Mouse (Mus musculus): Measurements from ENCODE around the gene Ugt1a8.
A peak's percentile ranks its signal among the peaks of the same experiment; 100 is the strongest.

Gene Ugt1a8

DNA sequence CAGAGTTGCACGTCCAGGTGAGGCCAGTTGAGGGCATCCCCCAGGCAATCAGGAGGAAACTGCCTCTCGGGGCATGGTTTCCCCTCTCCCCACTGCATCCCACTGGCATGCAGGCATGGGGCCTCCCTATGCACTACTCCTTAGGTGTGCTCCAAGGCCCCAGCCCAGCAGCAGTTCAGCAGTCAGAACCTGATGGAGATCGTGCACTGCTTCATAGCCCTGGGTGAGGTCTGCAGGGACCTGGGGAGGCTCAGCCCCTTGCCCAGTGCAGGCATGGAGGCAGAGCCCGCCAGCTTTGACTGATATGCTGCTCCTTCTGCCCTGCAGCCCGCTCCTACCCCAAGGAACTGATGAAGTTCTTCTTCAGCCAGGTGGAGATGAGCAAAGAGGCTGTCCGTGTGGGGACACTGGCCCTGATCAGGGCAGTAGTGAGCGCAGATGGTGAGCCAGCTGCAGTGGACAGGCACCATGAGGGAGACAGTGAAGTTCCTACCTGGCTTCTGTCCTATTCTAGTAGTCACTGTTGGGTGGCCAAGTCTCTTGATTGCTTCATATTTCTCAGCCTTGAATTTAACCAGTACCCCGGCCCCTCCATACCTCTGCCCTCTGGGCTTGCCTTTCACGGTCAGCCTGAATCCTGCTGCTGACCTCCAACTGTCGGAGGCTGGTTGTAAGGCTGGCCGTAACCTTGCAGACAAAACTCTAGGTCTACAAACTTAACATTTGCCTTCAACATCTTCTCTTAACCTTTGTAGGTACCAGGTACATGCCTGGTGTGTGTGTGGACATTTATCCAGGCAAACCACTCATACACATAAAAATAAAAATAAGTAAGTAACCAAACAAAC, 147.7 kb downstream of the Ugt1a8 start:
- DNase-seq (ENCODE audit: inconsistent ontology term): no peak

GRCm38 (mm10) chr1:88235894-88236415, 148.3 kb downstream of the Ugt1a8 start:
- DNase-seq (ENCODE audit: inconsistent ontology term): no peak

- no peak for DNase-seq (ENCODE audit: inconsistent ontology term)
Observed at GRCm38 (mm10) chr1:88237311-88237710, 149.7 kb downstream of the Ugt1a8 start.

- no peak for DNase-seq (ENCODE audit: inconsistent ontology term)
Observed at GRCm38 (mm10) chr1:88238771-88239170, 151.2 kb downstream of the Ugt1a8 start.

DNA sequence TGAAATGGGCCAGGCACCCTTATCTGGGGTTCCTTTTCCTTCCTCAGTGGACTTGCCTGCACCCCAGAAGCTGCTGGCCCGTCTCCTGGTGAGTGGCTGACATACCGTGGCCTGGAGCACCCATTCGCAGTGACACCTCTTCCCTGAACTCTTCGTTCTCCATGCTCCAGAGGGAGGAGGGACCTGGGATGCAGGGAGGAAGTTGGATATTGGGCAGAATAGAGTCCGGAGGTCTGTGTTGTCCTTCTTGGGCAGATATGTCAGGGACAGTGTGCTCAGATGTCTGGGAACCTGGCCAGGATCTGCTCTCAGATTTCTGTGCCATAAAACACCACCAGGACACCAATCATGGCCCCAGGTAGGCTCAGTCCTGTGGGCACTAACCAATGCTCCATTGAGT, 152.5 kb downstream of the Ugt1a8 start:
- no peak for DNase-seq (ENCODE audit: inconsistent ontology term)

- DNase-seq (ENCODE audit: inconsistent ontology term): no peak
Observed at GRCm38 (mm10) chr1:88240579-88240978, 153.0 kb downstream of the Ugt1a8 start.

- no peak for DNase-seq (ENCODE audit: inconsistent ontology term)
Observed at GRCm38 (mm10) chr1:88243861-88244260, 156.2 kb downstream of the Ugt1a8 start.

DNA sequence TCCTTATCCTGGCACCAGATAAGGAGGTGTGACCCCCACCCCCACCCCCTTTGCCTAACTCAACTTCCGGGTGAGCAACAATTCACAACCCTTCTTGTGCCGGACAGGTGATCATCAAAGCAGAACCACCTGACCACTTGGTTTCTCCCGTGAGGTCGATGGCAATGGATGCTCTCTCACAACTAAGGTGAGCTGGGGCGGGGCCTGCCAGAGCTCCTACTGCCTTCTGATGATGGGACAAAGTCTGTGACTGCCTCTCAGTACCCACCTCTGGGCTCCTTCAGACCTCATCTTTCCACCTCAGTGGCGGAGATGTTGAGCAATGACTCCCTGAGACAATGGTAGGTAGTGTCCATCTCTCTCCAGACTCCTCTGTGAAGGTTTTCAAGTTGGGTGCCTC, 158.3 kb downstream of the Ugt1a8 start:
- DNase-seq (ENCODE audit: inconsistent ontology term): no peak

DNA sequence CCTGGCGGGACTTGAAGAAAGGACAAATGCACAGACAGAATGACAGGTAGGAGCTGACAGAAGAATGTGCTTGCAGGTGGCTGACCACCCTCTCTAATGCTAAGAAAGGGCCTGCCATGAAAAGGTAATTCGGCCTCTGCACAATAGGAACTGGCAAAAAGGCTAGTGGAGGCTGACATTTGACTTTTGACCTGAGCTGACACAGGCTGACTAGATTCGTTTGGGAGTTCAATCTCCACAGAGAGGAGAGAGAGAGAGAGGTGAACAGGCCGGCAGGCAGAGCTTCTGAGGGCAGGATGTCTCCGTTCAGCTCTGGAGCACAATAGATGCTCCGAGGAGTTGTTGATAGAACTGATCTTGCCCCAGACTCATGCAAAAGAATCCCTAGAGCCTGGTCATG, 158.8 kb downstream of the Ugt1a8 start:
- DNase-seq (ENCODE audit: inconsistent ontology term): no peak

DNA sequence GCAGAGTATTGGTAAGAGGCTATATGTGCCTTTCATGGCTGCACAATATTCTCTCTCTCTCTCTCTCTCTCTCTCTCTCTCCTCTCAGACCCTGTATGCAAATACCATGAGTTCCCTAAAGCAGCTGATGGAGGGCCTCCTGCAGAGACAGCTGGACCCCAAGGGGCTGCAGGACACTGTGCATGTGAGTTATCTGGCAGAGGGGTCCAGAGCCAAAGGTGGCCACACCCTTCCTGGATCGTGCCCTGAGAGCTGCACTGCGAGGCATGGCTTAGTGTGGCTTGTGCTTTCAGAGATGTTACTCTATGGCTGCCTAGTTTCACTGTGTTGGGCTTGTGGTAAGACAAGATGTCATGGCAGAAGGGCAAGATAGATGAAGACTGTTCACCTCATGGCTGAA, 160.0 kb downstream of the Ugt1a8 start:
- no peak for DNase-seq (ENCODE audit: inconsistent ontology term)

GRCm38 (mm10) chr1:88248658-88249057, 161.0 kb downstream of the Ugt1a8 start:
- no peak for DNase-seq (ENCODE audit: inconsistent ontology term)

DNA sequence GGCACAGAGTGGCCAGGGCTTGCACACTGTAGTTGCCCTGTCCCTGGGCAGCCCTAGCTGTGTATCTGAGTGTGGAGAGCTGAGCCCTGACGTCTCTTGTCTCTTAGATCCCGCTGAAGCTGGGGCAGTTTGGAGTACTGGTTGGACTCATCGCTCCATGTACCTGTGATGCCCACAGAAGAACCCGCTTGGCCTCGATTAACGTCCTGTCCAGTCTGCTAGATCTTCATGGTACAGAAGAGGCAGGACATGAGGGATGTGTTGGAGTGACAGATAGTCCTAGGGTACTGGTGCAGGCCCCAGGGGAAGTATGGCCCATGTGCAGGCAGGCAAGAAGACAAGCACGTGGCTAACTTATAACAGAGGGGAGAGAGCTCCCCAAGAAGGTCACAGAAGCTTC, 162.0 kb downstream of the Ugt1a8 start:
- DNase-seq (ENCODE audit: inconsistent ontology term): no peak

GRCm38 (mm10) chr1:88250023-88250422, 162.4 kb downstream of the Ugt1a8 start:
- no peak for DNase-seq (ENCODE audit: inconsistent ontology term)

GRCm38 (mm10) chr1:88253106-88253505, 165.5 kb downstream of the Ugt1a8 start:
- no peak for DNase-seq (ENCODE audit: inconsistent ontology term)

GRCm38 (mm10) chr1:88253540-88253939, 165.9 kb downstream of the Ugt1a8 start:
- DNase-seq (ENCODE audit: inconsistent ontology term): peak; percentile 73

- no peak for DNase-seq (ENCODE audit: inconsistent ontology term)
Observed at GRCm38 (mm10) chr1:88254793-88255465, 167.3 kb downstream of the Ugt1a8 start.

DNA sequence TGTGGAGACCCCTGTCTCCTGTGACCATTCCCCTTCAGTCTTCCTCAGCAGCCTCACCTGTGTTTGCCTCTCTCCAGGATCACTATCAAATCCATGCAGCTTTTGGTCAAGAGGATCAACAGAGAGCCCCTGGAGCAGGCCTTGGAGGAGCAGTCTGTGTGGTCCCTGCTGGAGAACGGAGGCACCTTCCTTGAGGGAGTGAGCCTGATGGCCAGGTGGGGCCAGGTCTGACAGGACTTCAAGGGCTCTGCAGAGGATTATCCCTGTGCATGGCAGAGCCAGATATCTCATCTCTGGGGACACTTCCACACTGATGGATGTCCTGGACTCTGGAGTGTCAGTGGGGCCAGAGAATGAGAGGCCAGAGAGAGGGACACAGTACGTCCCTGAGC, 167.8 kb downstream of the Ugt1a8 start:
- no peak for DNase-seq (ENCODE audit: inconsistent ontology term)

DNA sequence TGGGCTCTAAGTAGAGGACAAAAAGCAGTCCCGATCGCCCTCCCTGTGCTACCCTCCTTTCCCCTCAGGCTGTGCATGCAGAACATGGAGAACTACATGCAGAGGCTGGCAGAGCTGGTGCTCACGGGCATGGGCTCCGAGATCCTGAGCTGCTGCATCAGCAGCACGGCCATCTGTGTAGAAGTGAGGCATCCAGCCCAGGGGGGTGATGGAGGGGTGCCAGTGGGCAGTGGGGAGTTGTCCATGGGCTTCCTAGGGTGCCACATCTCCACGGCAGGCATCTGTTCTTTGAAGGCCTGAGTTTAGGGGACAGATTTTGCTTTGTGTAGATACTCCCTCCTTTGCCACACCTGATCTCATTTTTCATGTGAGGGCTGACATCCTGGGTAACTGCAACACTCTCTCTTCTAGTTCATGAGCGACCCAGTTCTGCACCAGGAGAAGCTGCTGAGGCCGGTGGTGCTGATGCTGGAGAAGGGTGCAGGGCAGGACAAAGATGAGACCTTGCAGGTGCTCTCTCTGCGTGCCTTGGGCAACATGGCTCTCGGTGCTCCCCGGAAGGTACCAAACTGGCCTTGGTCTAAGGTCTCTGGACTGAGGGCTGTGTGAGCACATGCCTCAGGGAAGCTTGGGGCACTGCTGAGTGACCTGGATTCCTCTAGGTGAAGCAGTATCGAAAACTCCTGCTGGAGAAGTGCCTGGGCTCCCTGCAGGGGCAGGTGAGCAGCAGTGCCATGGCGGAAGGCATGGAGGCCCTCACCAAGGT, 168.6 kb downstream of the Ugt1a8 start:
- no peak for DNase-seq (ENCODE audit: inconsistent ontology term)

GRCm38 (mm10) chr1:88256886-88257663, 169.5 kb downstream of the Ugt1a8 start:
- no peak for DNase-seq (ENCODE audit: inconsistent ontology term)

- DNase-seq (ENCODE audit: inconsistent ontology term): no peak
Observed at GRCm38 (mm10) chr1:88257681-88258080, 170.1 kb downstream of the Ugt1a8 start.

- no peak for DNase-seq (ENCODE audit: inconsistent ontology term)
Observed at GRCm38 (mm10) chr1:88258361-88258760, 170.7 kb downstream of the Ugt1a8 start.
